Mouse (Mus musculus) cerebellum, adult 2 months (tissue): Measurements from ENCODE around the gene Ppp6r2.

Source experiments
- CTCF ChIP-seq: fragments of 200-500 bp; IDR thresholded peaks from 2 replicates; pipeline ENCODE4 v1.5.1; 2011; ENCODE audit warnings: low read depth, mild to moderate bottlenecking, control low read depth, low read length, moderate library complexity, borderline replicate concordance; ENCODE audit not compliant: insufficient read depth
- POLR2A ChIP-seq: fragments of 200-500 bp; IDR thresholded peaks from 2 replicates; pipeline ENCODE4 v1.6.1; 2011; ENCODE audit warnings: low read length, control low read depth, borderline replicate concordance; ENCODE audit not compliant: insufficient read depth

DNA sequence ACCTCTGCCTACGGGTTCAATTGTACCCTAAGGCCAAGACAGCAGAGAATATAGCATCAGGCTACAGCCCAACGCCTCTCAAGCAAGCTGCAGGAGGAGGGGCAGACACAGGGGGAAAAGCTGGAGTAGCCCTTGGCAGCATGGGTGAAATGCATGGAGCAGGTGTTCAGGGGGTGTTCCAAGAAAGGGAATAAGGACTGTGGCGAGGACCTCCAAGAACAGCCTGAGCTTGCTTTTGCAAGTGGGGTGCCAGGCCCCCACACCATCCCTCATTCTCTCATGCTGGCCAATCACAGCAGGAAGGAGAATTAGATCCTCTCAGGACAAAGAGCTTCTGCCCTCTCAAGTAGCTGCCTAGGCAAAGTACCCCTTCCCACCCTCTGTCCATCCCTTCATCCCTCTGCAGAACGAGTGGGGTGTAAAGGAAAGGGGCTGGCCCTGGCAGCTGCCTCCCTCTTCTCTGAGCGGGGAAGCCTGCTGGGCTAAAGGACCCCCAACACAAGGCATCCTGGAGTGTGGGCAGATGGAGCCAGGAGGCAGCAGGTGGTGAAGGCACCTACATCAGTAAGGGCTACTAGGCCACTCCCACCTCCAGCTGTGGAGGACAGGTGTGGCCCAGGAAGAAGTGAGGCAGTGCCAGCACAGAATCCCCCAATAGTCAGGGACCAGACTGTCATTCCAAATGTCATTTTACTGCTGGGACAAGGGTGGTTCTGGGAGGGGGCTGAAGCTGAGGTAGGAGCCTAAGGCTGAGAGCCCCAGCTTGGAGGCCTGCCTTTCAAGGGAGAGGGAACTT, 27.0 kb upstream of the Ppp6r2 start:
- TF ChIP-seq CTCF (no peak), POLR2A (no peak)
